Mouse (Mus musculus): ENCODE results near the gene Aplnr. TPM values are rescaled to one million over a fixed set of nuclear protein-coding genes. Genes with fewer than 3 reads are reported as not detected.

Gene Aplnr
- total RNA-seq, 2 experiments from 2014 or later = 1.9 to 2.0 TPM

GRCm38 (mm10) chr2:85135099-85135498, 926 bp upstream of the Aplnr start:
- intact Hi-C loops (cut with DNase I) = no loop called here
- no peak for DNase-seq (ENCODE audit: low spot score in 2 of 2)

- no peak for DNase-seq (ENCODE audit: low spot score in 2 of 2)
- intact Hi-C loops (cut with DNase I) = no loop called here
Observed at GRCm38 (mm10) chr2:85136831-85137520, 951 bp downstream of the Aplnr start.

GRCm38 (mm10) chr2:85137601-85138140, 1.6 kb downstream of the Aplnr start:
- intact Hi-C loops (cut with DNase I) = no loop called here
- no peak for DNase-seq (ENCODE audit: low spot score in 2 of 2)

- no peak for DNase-seq (ENCODE audit: low spot score in 2 of 2)
- intact Hi-C loops (cut with DNase I) = no loop called here
Observed at GRCm38 (mm10) chr2:85138143-85138542, 2.1 kb downstream of the Aplnr start.

- intact Hi-C loops (cut with DNase I) = no loop called here
Observed at GRCm38 (mm10) chr2:85139393-85139792, 3.4 kb downstream of the Aplnr start.

GRCm38 (mm10) chr2:85139846-85140245, 3.8 kb downstream of the Aplnr start:
- intact Hi-C loops (cut with DNase I) = no loop called here
- no peak for DNase-seq (ENCODE audit: low spot score in 2 of 2)

More at GRCm38 (mm10) chr2:85139393-85139792, 3.4 kb downstream of the Aplnr start:
- no peak for DNase-seq (ENCODE audit: low spot score in 2 of 2)

GRCm38 (mm10) chr2:85140833-85141232, 4.8 kb downstream of the Aplnr start:
- intact Hi-C loops (cut with DNase I) = no loop called here
- no peak for DNase-seq (ENCODE audit: low spot score in 2 of 2)

GRCm38 (mm10) chr2:85144908-85145307, 8.9 kb downstream of the Aplnr start:
- intact Hi-C loops (cut with DNase I) = loop anchor here (5.0 kb wide), 1 partner anchor 52 kb away; the partner anchor contains the start of gene Lrrc55
- DNase-seq (ENCODE audit: low spot score in 2 of 2) = no peak

- intact Hi-C loops (cut with DNase I) = loop anchor here (5.0 kb wide), 1 partner anchor 52 kb away; the partner anchor contains the start of gene Lrrc55
Observed at GRCm38 (mm10) chr2:85145346-85145745, 9.3 kb downstream of the Aplnr start.

GRCm38 (mm10) chr2:85147481-85147880, 11.5 kb downstream of the Aplnr start:
- intact Hi-C loops (cut with DNase I) = loop anchor here (5.0 kb wide), 1 partner anchor 50 kb away; the partner anchor contains the start of gene Lrrc55
- DNase-seq (ENCODE audit: low spot score in 2 of 2) = peak in 1 of 2 experiments; percentile 63

More at GRCm38 (mm10) chr2:85145346-85145745, 9.3 kb downstream of the Aplnr start:
- peak in 1 of 2 experiments; percentile 44 for DNase-seq (ENCODE audit: low spot score in 2 of 2)

- no peak for DNase-seq (ENCODE audit: low spot score in 2 of 2)
- intact Hi-C loops (cut with DNase I) = no loop called here
Observed at GRCm38 (mm10) chr2:85150373-85150772, 14.3 kb downstream of the Aplnr start.

GRCm38 (mm10) chr2:85151233-85151632, 15.2 kb downstream of the Aplnr start:
- intact Hi-C loops (cut with DNase I) = no loop called here
- DNase-seq (ENCODE audit: low spot score in 2 of 2) = peak in 1 of 2 experiments; percentile 36

- no peak for DNase-seq (ENCODE audit: low spot score in 2 of 2)
- intact Hi-C loops (cut with DNase I) = no loop called here
Observed at GRCm38 (mm10) chr2:85155334-85155733, 19.3 kb downstream of the Aplnr start.

- no peak for DNase-seq (ENCODE audit: low spot score in 2 of 2)
- intact Hi-C loops (cut with DNase I) = no loop called here
Observed at GRCm38 (mm10) chr2:85156136-85156535, 20.1 kb downstream of the Aplnr start.

- intact Hi-C loops (cut with DNase I) = no loop called here
- no peak for DNase-seq (ENCODE audit: low spot score in 2 of 2)
Observed at GRCm38 (mm10) chr2:85157382-85157781, 21.4 kb downstream of the Aplnr start.

- intact Hi-C loops (cut with DNase I) = no loop called here
- no peak for DNase-seq (ENCODE audit: low spot score in 2 of 2)
Observed at GRCm38 (mm10) chr2:85160901-85161637, 25.0 kb downstream of the Aplnr start.

GRCm38 (mm10) chr2:85161638-85162093, 25.6 kb downstream of the Aplnr start:
- DNase-seq (ENCODE audit: low spot score in 2 of 2) = no peak
- intact Hi-C loops (cut with DNase I) = no loop called here

- intact Hi-C loops (cut with DNase I) = no loop called here
- DNase-seq (ENCODE audit: low spot score in 2 of 2) = no peak
Observed at GRCm38 (mm10) chr2:85163311-85164047, 27.5 kb downstream of the Aplnr start.

GRCm38 (mm10) chr2:85167624-85168023, 31.6 kb downstream of the Aplnr start:
- DNase-seq (ENCODE audit: low spot score in 2 of 2) = no peak
- intact Hi-C loops (cut with DNase I) = no loop called here

GRCm38 (mm10) chr2:85168327-85168726, 32.3 kb downstream of the Aplnr start:
- intact Hi-C loops (cut with DNase I) = no loop called here
- no peak for DNase-seq (ENCODE audit: low spot score in 2 of 2)

All from left cerebral cortex, postnatal 25 days (tissue).